Mouse (Mus musculus): ENCODE results near the gene Smcr8.
A peak's percentile ranks its signal among the peaks of the same experiment; 100 is the strongest.
"Not testable (repeated sequence)": the region's sequence is repeated elsewhere in the genome, so short reads cannot be mapped to it uniquely, and the experiment has no call there.

Gene Smcr8

DNA sequence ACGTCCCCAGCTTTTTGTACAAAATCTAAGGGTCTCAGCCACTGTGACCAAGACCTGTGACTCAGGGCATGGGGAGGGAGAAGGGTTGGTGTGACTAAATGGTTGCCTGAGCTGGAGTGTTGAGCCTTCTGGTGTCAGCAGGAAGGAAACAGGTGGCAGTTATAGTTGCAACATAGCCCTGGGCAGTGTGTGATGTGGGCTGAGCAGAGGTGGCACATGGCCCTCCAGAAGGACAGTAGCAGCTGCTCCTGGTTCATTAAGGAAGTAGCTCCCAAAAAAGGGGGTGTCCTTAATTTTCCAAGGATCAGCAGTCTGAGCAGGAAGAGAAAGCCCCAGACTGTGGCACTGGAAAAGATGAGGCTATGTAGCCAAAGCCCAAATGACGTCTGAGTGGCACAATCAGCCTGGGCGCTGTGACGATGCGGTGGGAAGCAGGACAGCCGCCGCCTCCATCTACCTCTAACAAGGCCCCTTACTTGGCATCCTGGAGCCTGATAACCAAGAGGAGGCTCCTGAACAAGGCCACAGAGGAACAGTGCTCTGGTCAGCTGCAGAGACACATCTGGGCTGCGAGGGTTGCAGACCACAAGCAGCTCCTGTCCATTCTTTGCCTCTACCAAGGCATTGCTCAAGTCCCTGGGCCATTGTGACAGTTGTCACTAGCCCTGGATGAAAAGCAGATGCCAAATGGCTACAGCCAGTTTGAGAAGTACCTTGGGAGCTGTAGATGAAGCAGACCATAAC lies 7.0 kb downstream of the Smcr8 start:
- DNase-seq (ENCODE audit: low spot score) = no peak

DNA sequence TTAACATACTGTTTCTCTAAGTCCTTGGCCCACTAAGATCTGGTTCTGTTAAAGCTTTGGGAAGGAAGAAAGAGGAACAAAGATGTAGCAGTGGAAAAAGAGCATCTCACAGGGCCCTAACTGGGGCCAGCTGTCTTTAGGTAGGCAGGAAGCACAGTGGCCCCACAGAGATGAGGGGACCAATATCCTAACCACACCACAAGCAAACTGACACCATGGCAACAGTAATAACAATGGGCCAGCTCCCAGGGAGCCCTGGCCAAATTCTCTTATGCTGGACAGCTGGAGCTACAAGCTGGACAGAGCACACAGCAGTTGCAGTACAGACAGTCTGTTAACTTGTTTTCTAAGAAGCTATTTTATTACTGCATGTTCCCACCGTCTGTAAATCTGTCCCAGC lies 10.3 kb downstream of the Smcr8 start:
- no peak for DNase-seq (ENCODE audit: low spot score)

DNA sequence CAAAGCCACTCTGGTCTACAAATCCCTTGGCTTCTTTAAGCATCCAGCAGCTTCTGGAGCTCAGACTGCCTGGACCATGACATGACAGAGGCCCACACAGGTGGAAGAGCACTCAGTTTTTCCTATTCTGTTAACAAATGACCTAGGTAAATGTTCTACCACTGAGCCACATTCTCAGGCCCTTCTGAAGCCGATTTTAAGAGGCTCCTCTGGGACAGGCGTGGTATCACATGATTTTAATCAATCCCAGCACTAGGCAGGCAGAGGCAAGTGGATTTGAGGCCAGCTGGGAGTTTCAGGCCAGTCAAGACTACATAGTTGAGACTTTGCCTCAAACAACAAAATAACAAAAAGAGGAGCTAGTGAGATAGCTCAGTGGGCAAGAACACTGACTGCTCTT lies 13.1 kb downstream of the Smcr8 start:
- DNase-seq (ENCODE audit: low spot score) = no peak

DNA sequence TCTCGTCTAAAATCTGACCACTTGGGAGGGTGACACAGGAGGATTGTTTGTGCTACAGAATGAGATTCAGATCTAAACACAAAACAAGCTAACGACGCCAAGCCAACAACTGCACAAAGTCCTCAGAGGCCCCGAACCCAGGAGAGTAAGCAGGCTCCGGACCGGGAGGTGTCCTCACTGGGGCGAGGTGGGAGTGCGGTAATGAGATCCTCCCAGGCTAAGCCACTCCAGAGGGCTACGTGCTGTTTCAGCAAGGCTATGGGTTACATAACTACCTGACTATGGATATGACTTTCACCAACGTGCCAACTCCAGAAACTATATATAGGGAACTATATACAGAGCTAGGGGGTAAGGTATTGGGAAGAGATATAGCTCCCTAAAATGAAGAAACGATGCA lies 19.0 kb downstream of the Smcr8 start:
- DNase-seq (ENCODE audit: low spot score) = no peak

DNA sequence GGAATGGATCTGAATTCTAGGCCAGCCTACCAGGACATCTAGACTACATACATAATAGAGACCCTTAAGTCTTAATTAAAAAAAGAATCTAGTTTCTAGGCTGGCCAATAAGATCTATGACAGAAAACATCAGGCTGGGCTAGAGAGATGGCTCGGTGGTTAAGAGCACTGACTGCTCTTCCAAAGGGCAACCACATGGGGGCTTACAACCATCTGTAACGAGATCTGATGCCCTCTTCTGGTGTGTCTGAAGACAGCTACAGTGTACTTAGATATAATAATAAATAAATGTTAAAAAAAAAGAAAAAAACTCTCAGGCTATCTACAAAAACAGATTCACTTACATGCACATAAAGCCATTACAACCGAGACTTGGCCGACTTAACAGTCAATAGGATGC lies 22.7 kb downstream of the Smcr8 start:
- no peak for DNase-seq (ENCODE audit: low spot score)

DNA sequence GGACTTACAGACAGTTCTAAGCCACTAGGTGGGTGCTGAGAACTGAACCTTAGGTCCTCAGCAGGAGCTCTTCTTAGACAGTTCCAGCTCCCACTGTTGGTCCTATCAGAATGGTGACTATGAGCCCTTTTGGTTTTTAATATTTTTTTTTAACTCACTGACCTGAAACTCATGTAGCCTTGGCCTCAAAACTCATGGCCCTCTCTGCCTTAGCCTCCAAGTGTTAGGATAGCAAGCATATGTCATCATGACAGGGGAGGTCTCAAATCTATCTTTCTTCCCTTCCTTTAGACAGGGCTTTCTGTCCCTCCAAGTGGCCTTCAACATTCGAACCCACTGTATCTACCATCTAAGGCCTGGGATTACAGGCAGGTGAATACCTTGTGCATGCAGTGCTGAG lies 23.6 kb downstream of the Smcr8 start:
- no peak for DNase-seq (ENCODE audit: low spot score)

DNA sequence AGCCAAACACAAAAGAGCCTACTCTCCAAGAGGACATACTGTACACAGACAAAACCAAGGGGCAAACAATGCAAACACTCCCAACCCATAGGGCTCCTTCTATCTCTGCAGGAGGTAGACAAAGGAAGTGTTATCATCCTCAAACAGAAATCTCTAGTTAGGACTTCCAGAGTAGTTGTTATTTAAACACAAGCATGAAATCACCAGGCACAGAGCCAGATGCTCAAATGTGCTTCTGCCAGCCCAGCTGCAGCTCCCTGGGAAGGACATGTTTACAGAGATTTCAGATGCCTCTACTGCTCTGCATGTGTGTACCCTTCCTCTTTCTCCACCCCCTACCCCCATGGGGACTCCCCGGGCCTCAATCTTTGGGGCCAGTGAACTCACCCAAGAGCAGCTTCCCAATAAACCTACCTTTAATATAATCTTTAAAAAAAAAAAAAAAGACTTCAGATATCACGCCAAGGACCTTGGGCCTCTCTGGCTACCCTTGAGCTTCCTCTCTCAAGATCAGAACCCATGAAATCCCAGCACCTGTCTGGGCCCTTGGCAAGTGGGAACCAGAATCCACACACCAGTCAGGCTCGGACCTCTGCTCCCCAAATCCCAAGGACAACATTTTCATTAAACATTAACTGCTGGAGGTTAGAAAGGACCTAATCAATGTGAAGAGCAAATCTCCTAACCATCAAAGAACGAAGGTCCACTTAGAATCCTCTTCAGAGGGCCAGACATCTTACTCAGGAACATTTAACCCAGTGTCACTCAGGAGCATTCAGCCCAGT lies 31.2 kb downstream of the Smcr8 start:
- no peak for DNase-seq (ENCODE audit: low spot score)

DNA sequence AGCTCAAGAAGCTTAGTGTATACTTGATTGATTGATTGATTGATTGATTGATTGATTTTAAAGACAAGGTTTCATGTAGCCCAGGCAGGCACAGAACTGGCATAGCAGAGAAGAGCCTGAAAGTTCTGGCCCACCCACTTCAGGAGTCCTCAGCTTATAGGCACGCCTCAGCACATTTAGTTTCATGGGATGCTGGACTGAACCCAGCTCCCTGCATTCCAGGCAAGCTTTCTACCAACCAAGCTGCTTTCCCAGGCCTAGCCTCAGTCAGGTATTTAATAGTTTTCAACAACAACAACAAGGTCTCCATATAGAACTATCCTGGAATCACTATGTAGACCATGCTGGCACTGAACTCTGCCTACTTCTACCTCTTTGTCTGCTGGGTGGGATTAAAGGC lies 32.2 kb downstream of the Smcr8 start:
- DNase-seq (ENCODE audit: low spot score) = no peak

DNA sequence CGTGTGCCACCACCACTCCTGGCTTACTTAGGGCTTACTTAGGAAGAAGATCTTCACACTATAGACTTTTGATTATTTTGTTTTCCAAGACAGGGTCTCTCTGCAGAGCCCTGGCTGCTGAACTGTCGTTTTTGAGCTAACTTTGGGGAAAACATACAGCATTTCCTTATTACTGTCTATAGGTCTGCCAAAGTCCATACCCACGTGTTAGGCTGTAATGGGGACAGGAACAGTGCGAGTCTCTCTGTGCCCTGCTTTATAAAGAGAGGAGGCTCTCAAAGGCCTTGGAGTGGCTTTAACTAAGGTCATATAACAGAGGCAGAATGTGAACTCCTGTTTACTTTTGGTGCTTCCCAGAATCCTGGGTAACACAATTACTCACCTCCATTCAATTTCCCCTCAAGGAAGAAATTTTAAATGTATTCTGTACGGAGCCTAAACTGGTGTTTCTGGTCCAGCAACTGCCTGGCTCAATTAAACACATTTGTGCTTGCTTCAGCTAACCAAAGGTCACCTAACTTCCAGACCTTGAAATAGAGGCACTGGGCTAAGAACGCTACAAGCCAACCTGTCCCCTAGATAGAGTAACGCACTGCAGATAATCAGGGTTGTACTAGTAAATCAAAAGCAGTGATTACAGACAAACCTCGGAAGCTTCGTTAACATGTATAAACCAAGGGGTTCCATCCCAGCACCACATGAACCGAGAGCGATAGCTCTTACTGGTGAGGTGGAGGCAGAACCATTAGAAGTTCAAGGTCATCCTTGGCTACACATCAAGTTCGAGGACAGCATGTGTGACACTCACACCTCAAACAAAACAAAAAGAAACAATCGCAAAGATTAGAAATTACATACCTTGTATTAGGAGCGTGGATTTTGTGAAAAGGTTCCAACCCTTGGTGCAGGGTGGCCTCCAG lies 33.0 kb downstream of the Smcr8 start:
- DNase-seq (ENCODE audit: low spot score) = no peak

DNA sequence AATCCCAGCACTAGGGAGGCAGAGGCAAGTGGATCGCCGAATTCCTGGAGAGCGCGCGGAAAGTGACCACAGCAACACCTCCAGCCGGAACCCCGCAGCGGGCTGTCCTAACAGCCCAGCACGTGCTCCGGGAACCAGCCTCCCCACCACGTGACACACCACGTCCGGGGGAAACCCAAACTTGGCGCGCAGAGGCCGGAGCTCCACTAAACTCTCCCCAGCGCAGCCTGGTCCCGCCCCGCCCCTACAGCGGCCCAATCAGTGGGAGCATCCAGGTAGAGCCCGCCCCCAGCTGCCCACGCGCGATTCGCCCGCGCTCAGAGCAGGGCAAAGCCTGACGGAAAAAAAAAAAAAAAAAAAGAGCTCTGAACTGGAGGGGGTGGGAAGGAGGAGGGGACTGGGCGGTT lies 33.7 kb downstream of the Smcr8 start:
- DNase-seq (ENCODE audit: low spot score) = peak; percentile 86

DNA sequence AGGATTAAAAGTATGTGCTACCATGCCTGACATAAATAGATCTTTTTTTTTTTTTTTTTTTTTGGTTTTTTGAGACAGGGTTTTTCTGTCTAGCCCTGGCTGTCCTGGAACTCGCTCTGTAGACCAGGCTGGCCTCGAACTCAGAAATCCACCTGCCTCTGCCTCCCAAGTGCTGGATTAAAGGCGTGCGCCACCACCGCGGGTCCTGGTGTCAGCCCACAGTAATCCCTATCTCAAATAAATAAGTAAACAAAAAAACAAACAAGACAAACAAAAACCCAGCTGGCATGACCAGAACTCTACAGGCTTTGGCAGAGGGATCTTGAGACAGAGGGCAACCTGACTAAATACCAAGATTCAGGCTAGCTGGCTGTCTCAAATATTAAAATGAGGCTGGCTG lies 34.3 kb downstream of the Smcr8 start, which contains the start of gene Shmt1:
Shmt1 (minus strand) TSS at position 101 of the 400 bp plus-strand sequence.
- not testable (repeated sequence) for DNase-seq (ENCODE audit: low spot score)

DNA sequence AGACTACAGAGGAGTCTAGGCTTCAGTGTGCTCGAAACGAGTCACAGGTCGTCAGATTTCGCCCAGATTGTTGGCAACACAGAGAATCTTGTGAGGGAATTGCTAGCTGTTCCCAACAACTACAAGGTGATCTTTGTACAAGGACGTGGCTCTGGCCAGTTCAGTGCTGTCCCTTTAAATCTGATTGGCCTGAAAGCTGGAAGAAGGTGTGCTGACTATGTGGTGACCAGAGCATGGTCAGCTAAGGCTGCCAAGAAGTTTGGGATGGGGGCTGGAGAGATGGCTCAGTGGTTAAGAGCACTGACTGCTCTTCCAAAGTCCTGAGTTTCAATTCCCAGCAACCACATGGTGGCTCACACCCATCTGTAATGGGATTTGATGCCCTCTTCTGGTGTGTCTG lies 39.1 kb downstream of the Smcr8 start:
- DNase-seq (ENCODE audit: low spot score) = no peak

DNA sequence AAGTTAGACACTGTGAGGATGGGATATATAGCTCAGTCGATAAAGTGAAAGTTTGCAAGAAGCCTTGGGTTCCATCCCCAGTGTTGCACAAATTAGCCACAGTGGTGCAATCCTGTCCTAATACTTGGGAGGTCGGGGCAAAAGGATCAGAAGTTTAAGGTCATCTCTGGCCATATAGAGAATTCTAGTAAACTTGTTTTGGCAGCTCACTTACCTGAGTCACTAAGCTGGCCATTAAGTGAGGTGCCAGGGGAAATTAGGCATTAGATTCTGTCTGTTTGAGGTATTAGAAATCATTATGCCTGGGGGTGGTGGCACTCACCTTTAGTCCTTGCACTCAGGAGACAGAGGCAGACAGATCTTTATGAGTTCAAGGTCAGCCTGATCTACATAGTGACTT lies 46.4 kb downstream of the Smcr8 start:
- DNase-seq (ENCODE audit: low spot score) = no peak

DNA sequence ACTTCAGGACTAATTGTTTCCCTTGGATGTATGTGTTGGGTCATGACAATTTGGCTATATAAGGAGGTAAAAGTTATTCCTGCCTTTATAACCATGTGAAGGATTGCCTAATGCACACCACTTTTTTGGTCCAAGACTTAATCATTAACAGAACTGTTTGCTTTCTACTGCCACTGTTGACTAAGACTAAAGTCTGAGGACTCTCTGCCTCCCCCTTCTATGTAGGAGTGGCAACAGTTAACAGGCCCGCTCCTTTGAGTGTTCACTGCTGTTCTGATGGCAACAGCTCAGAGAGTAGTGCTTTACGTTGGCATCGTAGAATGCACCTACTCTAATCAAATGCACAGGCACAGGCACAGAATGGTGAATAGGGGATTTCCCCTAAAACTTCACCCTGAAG lies 47.9 kb downstream of the Smcr8 start:
- no peak for DNase-seq (ENCODE audit: low spot score)

DNA sequence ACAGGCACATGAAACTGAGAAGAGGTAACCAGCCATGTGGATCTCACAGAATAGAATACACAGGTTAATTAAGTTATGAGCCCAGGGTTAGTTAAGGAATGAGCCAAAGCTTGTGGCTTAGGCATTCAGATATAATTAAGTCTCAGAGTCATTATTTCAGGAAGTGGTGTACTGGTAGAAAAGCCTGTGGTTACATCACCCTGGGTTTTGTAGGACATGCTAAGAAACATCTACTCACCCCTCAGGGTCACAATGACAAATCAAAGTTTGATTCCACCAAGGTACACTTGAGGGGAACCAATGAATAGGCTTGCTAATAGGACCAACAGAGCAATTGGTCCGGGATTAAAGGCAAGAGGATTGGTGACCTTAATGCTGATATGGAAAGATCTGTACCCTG lies 49.4 kb downstream of the Smcr8 start:
- no peak for DNase-seq (ENCODE audit: low spot score)

DNA sequence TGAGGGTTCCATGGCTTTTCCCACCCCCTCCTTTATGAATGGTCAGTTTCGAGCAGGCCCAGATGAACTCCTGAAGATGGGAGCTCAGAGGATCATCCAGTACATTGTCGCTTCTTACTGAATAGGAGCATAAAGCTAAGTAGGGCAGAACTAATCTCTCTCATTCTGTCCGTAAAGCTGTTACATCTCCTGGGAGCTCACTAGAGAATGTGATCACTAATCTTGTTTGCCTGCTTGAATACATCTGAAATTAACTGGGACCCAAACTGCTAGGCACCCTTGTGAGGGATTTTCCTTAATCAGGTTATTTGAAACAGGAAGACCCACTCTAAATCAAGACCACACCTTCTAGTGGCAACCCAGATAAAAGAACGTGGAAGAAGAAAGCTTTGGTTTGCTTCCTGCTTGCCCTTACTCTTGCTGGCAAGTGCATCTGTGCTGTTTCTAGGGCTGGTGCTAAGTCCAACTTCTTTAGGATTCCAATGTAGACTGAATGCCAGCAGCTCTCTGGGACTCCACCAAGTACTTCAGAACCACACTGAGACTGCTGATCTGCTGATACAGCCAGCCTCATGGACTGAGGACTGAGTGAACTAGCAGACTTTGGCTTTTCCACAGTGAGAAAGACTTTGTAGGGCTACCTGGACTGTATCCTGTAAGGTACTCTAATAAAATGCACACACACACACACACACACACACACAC lies 50.1 kb downstream of the Smcr8 start:
- DNase-seq (ENCODE audit: low spot score) = no peak

DNA sequence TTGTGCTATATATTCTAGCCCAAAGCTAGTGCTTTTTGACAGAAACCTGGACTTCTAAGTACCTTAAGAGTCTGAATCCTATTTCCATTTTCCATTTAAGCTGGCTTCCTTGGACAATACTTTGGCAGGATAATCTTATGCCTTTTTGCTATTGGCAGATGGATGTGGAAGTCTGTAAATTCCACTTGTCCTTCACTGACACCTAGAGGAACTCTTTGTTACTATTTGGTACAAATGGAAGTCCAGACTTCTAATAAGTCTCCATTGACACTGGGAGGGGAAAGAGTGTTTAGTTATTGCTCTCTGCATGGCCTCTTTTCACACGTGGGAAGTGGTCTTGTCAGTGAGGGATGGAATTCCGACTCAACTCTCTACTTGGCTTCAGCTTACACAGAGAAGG lies 51.6 kb downstream of the Smcr8 start:
- no peak for DNase-seq (ENCODE audit: low spot score)

DNA sequence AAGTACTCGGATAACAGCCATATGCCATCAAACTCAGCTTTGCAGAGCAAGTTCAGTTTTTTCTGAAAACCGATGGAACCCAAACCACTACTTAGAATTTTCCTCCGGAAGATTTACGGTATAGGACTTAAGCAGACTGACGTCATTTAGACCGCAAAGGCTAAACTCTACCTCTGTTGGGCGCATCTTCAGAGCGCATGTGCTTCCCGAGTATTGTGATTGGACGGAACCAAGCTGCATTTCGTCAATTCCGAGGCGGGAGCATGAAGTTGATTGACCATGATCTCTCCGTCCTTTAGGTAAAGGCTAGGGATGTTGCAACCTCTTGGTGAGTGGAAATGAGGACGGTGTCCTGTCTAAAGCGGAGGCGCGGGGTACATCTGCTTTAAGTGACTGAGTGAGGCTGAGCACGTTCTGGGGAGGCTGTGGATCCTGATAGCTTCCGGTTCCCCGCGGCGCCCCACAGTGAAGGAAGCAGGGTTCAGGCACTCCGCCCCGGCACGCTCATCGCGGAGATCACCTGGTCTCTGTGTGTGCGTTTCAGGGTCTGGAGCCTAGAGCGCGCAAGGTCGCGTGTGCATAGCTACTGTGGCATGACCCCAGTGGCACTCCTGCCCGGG lies 53.2 kb downstream of the Smcr8 start, which contains the start of gene Dhrs7b:
Dhrs7b (plus strand) TSS at position 199 of the 620 bp plus-strand sequence.
- DNase-seq (ENCODE audit: low spot score) = peak; percentile 35

DNA sequence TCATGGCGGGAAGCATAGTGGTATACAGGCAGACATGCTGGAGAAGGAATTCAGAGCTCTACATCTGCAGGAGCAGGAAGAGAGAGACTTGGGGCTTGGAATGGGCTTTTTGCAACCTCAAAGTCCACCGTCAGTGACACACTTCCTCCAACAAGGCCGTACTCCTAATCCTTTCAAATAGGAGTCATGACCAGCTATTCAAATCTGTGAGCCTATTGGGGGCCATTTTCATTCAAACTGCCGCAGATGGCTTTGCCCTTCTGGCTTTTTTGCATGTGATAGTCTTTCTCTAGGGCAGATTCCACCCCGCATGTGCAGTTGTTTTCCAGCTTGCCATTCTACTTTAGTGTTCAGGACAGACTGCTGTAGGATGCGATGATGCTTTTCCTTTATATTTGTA lies 59.6 kb downstream of the Smcr8 start:
- DNase-seq (ENCODE audit: low spot score) = no peak
